Mouse (Mus musculus) limb, embryonic 14.5 days (tissue): ENCODE results near the gene Anapc1. TPM values are rescaled to one million over a fixed set of nuclear protein-coding genes. Genes with fewer than 3 reads are reported as not detected.

Experiments
- ATAC-seq: fragments of 200-750 bp; cut with Nextera tagmentation; 2 replicates; pipeline ENCODE4 v1.8.0; 2017; ENCODE audit warnings: low read depth, moderate number of reproducible peaks, moderate TSS enrichment; ENCODE audit not compliant: low FRiP score
- DNase-seq: peaks from one replicate; pipeline ENCODE4 v3.0.0-alpha.2; 2015; ENCODE audit warnings: low spot score
- H3K27ac ChIP-seq: fragments of 300-500 bp; sonication (generic); replicated peaks from 2 replicates; pipeline ENCODE4 v1.5.1; 2014; ENCODE audit warnings: low read depth, mild to moderate bottlenecking, low read length, moderate library complexity, mixed read lengths
- H3K27me3 ChIP-seq: fragments of 300-500 bp; sonication (generic); 2 replicates; pipeline ENCODE4 v1.6.1; 2014; ENCODE audit warnings: low read length, mixed read lengths; ENCODE audit not compliant: control insufficient read depth, insufficient read depth
- H3K36me3 ChIP-seq: fragments of 300-500 bp; sonication (generic); 2 replicates; pipeline ENCODE4 v1.6.1; 2014; ENCODE audit warnings: mild to moderate bottlenecking, low read length, moderate library complexity, mixed read lengths; ENCODE audit not compliant: control insufficient read depth, insufficient read depth
- H3K4me1 ChIP-seq: fragments of 300-500 bp; sonication (generic); 2 replicates; pipeline ENCODE4 v1.6.1; 2014; ENCODE audit warnings: antibody characterized with exemption, low read length, mixed read lengths; ENCODE audit not compliant: control insufficient read depth, insufficient read depth
- H3K4me2 ChIP-seq: fragments of 300-500 bp; sonication (generic); replicated peaks from 2 replicates; pipeline ENCODE4 v1.6.1; 2014; ENCODE audit warnings: low read depth, mild to moderate bottlenecking, low read length, moderate library complexity; ENCODE audit not compliant: severe bottlenecking
- H3K4me3 ChIP-seq: fragments of 300-500 bp; sonication (generic); replicated peaks from 2 replicates; pipeline ENCODE4 v1.5.1; 2014; ENCODE audit warnings: low read length
- H3K9ac ChIP-seq: fragments of 300-500 bp; sonication (generic); 2 replicates; pipeline ENCODE4 v1.6.1; 2014; ENCODE audit warnings: mild to moderate bottlenecking, low read depth, low read length, moderate library complexity; ENCODE audit not compliant: severe bottlenecking
- H3K9me3 ChIP-seq: fragments of 300-500 bp; sonication (generic); 2 replicates; pipeline ENCODE4 v1.6.1; 2016; ENCODE audit warnings: low read length; ENCODE audit not compliant: control insufficient read depth
- POLR2A ChIP-seq: fragments of 200-500 bp; IDR thresholded peaks from 2 replicates; pipeline ENCODE4 v1.8.0; 2012; ENCODE audit warnings: inconsistent platforms, mild to moderate bottlenecking, moderate library complexity, borderline replicate concordance; ENCODE audit not compliant: insufficient read depth, insufficient read length; ENCODE audit errors: extremely low read depth
- WGBS: fragments of 180-500 bp; shearing (Covaris S2); extraction: QIAGEN DNeasy Blood & Tissue Kit; methylation state at CpG from one replicate; pipeline ENCODE4 v1.1.7; 2014; 5-methylcytosine and 5-hydroxymethylcytosine counted together
- polyA plus RNA-seq, 2 experiments: library from polyadenylated mRNA; depleted of rRNA in 1 of 2; stranded (reverse) in 1 of 2; unstranded in 1 of 2; fragments of >200 nt; fragmentation: Nextera tagmentation in 1 of 2; extraction: Ambion mirVana in 1 of 2; gene quantifications; 2 replicates each; pipeline versions ENCODE4 v1.2.1 to v1.2.3; 2012 to 2014

Anapc1 gene
- polyA plus RNA-seq, 2 experiments = 65.1 to 75.3 TPM

DNA sequence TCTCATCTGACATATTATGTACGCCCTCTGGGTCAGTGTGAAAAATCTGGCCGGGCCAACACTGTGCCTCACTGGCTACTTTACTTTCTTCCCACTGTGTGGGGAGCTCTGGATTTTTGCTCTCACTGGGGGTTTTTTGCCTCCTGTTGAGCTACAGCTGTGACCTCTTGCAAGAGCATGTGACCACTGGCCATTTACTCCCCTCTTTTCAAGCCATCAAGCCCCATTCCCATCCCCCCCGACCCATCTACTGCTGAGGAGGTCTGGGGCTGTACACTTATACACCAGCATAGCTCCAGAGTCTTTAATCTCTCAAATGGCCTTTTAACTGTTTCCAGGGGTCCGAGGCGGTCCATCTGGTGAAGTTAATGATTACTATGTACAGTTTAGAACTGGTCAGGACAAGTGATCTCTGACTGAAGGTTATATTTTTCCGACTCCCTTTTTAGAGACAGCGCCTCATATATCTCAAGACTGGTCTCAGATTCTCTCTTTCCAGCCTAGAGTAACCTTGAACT is 27.6 kb upstream of the Anapc1 start:
- ATAC-seq (0 out of 2 replicates have a peak, but pooled peaks have one; percentile 20), DNase-seq (no peak)
- Histone ChIP-seq H3K9me3 (no peaks in the 10 kb centered on the region), H3K9ac (no peak overlapping the region), H3K36me3 (peaks cover 15% of the 10 kb centered on the region; the same call in 1 of the 2 replicates), H3K27ac (peak overlapping the region; percentile 88), H3K4me3 (no peak overlapping the region), H3K27me3 (no peaks in the 10 kb centered on the region), H3K4me1 (peaks cover 67% of the 10 kb centered on the region), H3K4me2 (0 out of 2 replicates have a peak overlapping the region, but pooled peaks have one; percentile 36)
- 17% methylated on average over 7 of the region's 7 CpGs for WGBS
- TF ChIP-seq POLR2A = no peak

DNA sequence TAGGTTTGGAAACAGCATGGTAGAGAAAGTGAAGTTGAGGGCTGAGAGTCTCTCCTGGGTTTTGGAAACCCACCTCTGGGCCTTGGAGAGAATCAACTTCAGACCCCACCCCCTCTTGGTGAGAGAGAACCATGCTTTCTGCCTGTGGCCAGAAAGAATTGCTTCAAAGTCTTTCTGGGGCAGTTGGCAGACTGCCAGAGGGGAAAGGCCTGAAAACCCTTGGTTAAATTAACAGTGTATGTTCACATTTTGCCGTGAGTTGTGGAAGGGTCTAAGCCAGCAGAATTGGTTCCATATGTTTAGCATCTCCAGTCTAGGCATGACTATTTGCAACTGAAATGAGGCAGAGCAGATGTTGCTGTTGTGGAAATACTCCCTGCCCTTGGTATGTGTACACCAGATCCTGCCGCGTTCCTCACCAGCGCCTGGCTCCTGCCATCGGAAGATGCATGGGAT is 26.4 kb upstream of the Anapc1 start:
- no peak overlapping the region for H3K4me3 ChIP-seq
- no peak overlapping the region for H3K9ac ChIP-seq
- no peaks in the 10 kb centered on the region for H3K27me3 ChIP-seq
- peaks cover 8% of the 10 kb centered on the region; the same call in 1 of the 2 replicates for H3K36me3 ChIP-seq
- 0% methylated on average over 5 of the region's 5 CpGs for WGBS
- peak overlapping the region; percentile 88 for H3K27ac ChIP-seq
- ATAC-seq (peak; percentile 89), DNase-seq (peak; percentile 96)
- H3K9me3 ChIP-seq = no peaks in the 10 kb centered on the region
- peak overlapping the region; percentile 36 for H3K4me2 ChIP-seq
- no peak for TF ChIP-seq POLR2A
- peaks cover 79% of the 10 kb centered on the region for H3K4me1 ChIP-seq

DNA sequence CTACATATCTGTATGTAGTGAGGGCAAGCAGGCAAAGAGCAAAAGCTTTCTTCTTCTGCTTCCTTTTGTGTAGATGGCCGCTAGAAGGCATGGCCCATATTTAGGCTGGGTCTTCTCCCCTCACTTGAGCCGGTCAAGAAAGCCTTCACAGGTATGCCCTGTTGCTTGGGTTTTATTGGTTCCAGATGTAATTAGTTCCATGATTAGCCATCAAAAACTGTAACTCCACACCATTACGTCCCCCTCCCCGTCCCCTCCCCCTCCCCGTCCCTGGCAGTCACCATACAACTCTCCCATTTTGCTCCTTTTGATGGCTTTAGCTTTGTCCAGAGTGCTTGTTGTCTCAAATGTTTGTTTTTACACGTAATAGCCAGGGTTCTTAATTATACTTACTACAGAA is 25.7 kb upstream of the Anapc1 start:
- Histone ChIP-seq H3K4me2 (peak overlapping the region; percentile 36), H3K4me1 (peaks cover 77% of the 10 kb centered on the region), H3K4me3 (no peak overlapping the region), H3K36me3 (peaks cover 8% of the 10 kb centered on the region; the same call in 1 of the 2 replicates), H3K27me3 (no peaks in the 10 kb centered on the region), H3K9me3 (no peaks in the 10 kb centered on the region), H3K9ac (no peak overlapping the region), H3K27ac (peak overlapping the region; percentile 88)
- no peak for ATAC-seq
- no peak for DNase-seq
- WGBS = 19% methylated on average over 6 of the region's 6 CpGs
- no peak for TF ChIP-seq POLR2A

DNA sequence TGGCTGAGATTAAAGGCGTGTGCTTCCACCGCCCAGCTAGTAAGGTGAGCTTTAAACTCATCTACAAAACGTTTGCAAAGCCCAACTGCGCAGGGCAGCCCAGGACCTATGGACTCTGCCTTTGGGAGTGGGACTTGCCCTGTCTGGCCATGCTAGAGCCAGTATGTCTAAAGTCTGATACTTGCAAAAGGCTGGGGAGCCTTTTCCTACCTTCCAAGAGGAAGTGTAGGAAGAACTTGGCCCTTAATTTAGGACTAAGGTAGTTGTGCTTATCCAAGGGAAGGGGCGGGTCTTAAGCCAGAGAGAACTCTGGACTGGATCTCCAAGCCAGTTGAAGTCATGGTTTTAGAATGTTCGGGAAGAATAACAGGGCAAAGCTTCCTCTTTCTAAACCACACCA is 23.4 kb upstream of the Anapc1 start:
- no peak overlapping the region for H3K4me3 ChIP-seq
- H3K27me3 ChIP-seq = no peaks in the 10 kb centered on the region
- H3K9ac ChIP-seq = no peak overlapping the region
- H3K4me1 ChIP-seq = peaks cover 63% of the 10 kb centered on the region
- no peak for DNase-seq
- no peak for TF ChIP-seq POLR2A
- no peak overlapping the region for H3K27ac ChIP-seq
- peaks cover 3% of the 10 kb centered on the region; the same call in 1 of the 2 replicates for H3K36me3 ChIP-seq
- H3K9me3 ChIP-seq = no peaks in the 10 kb centered on the region
- H3K4me2 ChIP-seq = no peak overlapping the region
- 44% methylated on average over 6 of the region's 6 CpGs for WGBS
- ATAC-seq = no peak

DNA sequence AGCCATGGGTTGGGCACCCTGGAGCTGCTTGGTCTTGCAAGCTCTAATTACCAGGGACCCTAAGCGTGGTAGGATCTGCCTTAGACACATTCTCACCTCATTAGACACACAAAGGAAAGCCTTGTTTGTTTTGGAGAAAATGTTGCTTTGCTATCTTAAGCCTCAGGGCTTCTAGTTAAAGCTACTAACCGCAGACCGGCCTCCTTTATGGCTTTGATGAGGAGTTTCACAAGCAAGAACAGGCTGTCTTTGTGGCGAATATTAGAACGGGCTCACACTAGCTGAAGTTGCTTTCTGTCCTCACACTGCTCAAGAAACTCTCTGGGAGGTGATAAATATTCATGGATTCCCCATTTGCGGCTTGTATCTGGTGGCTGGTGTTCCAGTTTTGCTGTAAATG is 22.1 kb upstream of the Anapc1 start:
- DNase-seq (peak; percentile 64), ATAC-seq (no peak)
- no peak overlapping the region for H3K9ac ChIP-seq
- H3K36me3 ChIP-seq = peaks cover 9% of the 10 kb centered on the region
- no peak overlapping the region for H3K4me2 ChIP-seq
- H3K9me3 ChIP-seq = no peaks in the 10 kb centered on the region
- 11% methylated on average over 6 of the region's 6 CpGs for WGBS
- H3K27me3 ChIP-seq = no peaks in the 10 kb centered on the region
- no peak for TF ChIP-seq POLR2A
- H3K4me1 ChIP-seq = peaks cover 51% of the 10 kb centered on the region
- H3K4me3 ChIP-seq = no peak overlapping the region
- peak overlapping the region; percentile 77 for H3K27ac ChIP-seq
